Mouse (Mus musculus): ENCODE measurements at regions not wholly inside any gene's neighbourhood (a gene's known extent, or its start where the extent isn't known, plus 50 kb on each side); places are given as distances from the start of the nearest gene placed in this dataset.

DNA sequence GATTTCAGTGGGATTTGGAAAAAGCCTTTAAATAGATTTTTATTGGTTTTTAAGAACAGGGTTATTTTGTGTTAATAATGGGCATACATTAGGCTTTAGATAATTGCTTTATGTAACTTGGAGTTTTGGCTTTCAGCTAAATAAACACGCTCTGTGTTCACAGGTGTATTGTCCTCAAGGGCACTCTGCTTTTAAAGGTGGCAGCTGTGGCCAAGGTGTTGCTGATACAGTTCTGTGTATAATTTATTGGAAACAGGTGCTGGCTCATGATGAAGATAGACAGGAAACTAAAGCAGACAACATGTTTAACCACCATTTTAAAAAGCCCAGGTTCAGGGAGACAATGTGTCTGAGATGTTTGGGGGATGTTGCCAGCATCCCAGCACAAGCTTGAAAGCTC is 242.3 kb upstream of the Lrtm1 start:
- no peak for DNase-seq (ENCODE audit: low spot score)

DNA sequence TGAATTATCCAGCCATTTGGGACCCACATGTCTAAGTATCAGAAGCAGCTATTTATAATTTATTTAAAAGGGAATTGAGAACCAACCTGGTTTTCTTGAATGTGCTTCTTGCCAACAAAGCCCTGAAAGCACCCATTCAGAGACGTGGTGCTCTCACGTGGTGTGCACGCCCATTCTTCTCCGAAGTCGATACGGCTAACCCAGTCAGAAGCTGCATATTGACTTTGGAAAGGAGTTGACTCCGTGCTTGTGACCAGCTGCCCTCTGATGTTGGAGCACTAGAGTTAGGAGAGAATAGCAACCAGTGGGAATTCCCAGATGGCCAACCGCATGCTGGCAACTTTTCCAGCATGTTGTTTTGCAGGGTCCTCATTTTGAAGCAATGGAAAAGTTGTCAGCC is 240.2 kb upstream of the Lrtm1 start:
- DNase-seq (ENCODE audit: low spot score) = no peak

DNA sequence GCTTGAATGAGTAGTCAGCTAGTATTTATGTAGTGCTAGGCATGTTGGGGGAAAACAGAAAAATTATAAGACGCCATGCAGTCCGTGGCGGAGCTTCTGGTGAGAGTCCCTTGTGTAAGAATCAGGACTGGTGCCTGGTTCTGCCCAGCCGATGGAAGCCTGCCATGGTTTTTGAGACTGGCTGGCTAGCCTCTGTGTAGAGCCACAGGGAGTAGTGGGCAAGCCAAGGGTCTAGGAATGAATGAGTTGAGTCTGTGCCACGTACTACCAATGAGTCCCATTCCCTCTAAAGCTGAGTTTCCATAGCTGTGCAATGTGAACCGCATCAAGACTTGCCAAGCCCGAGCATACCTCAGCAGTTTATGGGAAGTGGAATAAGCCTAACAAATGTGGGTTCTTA is 236.3 kb upstream of the Lrtm1 start:
- DNase-seq (ENCODE audit: low spot score) = no peak

DNA sequence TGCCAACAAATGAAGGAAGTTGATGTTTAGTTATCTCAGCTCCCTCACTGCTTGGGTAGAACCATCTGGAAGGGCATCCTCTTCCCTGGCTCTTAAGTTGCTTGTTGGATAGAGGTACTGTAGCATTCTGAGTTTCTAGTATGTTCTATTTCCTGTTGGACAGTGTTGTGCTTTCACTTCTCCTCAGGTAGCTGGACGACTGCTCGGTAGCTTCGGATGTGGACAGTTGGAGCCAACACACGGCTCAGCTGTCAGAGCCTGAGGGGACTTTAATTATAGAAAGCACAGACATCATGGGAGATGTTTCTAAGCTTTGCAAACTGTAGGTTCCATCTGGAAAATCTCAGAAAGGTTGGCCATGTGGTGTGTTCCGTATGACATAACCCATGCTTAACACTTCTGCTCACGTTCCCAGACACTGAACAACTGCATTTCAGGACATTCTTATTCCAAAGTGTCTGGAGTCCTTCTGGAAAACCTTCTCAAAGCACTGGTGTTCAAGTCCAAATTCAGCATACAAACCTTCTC is 233.8 kb upstream of the Lrtm1 start:
- no peak for DNase-seq (ENCODE audit: low spot score)

DNA sequence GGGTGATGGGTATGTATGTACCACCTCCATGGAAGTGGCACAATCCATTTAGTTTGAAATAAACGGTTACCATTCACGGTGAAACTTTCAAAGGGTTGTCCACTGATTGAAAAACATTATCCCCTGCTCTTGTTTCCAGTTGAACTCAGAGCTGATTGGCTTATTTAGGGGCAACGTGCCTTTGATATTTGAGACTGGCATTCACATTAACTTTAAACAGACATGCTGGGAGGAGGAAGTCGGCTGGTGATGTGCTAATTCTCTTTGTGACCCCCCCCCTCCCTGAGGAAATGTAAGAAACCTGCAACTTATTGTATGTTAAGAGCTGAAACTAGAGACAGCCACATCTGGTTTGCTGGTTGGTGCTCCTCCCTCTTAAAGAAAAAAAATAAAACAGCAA is 219.7 kb upstream of the Lrtm1 start:
- DNase-seq (ENCODE audit: low spot score) = no peak

DNA sequence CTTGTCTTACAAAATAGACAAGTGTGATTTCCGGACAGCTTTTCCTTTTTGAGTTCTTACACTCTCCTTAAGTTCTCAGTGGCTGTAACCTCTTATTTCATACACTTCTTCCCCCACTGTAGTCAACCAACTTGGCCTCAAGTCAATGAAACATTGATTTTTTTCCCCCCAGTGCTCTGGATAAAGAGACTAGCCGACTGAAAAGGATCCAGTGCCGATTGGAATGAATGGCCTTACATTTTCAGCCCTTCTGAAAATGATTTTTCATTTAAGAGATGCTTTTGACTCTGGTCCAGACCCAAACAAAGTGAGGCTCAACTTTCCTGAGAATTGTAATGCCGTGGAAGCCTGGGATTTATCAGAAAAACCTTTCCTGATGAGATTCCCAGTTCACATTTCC is 216.3 kb upstream of the Lrtm1 start:
- DNase-seq (ENCODE audit: low spot score) = no peak

DNA sequence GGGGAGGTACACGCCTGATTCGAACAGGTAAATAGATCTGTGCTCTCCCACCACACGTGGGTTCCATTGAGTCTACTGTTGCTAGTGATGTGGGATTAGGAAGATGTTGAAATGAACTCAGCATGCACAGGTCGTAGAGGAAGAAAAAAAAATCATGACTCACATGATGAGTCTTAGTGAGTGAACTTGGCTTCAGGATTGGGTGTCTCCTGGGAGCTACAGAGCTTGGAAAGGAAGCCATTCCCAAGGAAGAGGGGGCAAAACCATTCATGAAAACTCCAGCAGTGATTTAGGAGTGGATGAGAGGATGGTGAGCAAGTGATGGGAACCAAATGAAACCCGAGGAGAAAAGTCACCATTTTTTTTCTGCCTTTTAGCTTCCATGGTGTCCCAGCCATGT is 215.9 kb upstream of the Lrtm1 start:
- DNase-seq (ENCODE audit: low spot score) = no peak

DNA sequence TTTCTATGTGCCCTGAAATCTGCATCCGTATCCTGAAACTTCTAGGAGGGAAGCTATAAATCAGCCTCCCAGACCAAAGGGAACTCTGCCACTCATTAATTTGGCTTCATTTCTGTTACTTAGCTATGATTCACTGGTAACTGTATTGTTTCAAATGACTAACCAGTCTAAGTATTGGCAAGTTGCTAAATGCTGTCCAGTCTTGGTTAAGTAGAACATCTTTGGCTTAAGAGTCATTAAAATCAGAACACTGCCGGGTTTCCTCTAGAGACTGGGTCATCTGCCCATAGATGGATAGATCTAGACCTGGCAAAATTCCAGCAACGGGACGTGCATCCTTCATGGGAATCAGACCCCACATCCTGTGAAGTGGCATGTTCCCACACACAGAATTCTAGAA is 209.9 kb upstream of the Lrtm1 start:
- no peak for DNase-seq (ENCODE audit: low spot score)

DNA sequence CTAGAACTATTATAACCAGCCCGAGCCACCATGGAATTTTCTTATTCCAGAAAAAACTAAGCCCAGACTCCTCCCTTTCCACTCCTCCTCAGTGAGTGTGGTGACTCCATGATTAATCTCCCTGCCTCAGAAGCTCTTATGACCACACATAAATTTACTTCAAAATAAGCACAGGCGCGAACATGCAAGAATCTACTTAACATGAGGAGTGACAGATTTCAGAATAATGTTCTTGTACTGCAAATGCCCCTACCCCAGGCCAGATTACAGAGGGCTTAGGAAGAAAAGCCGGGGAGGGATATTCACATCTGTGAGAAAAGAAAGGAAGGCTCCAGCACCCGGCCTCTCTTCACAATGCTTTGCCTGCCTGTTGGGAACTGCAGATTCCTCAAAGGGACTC is 208.7 kb upstream of the Lrtm1 start:
- DNase-seq (ENCODE audit: low spot score) = no peak

DNA sequence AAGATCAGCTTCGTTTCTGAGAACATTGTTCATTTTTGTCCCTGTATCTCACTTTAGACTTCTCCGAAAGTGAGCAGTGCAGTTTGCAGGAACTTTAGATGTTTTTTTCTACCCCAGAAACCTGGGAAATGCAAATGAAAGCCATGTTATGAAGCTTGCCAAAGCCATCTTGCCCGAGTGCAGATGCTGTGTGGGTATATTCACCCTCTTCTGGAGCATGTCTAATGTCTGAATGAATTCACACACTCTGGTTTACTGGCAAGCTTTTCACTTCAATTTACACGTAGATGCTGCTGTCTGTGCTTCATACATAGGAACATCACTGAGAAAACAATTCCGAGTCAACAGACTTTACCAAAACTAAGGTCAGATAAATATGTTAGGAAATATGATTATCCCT is 197.0 kb upstream of the Lrtm1 start:
- no peak for DNase-seq (ENCODE audit: low spot score)

DNA sequence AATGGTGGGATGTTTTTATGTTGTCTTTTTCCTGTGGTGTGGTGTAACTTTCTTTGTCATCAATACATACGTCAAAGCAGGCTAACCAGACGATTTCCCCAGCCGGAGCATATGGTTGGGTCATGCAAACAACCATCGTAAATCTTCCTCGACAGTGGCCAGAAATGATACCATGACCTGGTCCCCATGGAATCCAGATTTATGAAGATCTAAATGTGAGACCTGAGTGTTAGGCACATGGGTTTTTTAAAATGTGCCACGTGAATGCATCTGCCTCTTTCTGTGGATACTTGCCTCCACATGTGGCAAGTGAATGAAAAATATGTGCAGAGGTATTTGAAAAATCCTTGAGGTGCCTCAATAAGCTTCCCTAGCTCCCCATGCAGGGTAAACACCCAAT is 190.8 kb upstream of the Lrtm1 start:
- DNase-seq (ENCODE audit: low spot score) = no peak

DNA sequence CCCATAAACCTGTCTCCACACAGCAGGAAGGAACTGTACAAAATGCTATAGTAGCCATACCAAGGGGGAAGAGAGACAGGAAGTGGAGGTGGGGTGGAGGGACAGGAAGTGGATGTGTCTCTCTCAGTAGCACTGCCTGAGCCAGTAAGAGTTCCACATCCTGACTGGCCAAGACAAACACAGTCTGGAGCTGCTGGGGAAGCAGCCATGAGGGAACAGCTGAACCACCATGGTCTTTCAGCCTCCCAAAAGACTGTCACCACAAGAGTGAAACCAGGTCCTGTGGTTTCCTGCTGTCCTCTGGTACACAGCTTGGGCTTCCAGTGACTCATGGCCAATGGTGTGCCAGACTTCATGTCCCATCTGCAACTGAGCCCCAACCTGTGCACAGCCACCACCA is 180.9 kb upstream of the Lrtm1 start:
- no peak for DNase-seq (ENCODE audit: low spot score)

DNA sequence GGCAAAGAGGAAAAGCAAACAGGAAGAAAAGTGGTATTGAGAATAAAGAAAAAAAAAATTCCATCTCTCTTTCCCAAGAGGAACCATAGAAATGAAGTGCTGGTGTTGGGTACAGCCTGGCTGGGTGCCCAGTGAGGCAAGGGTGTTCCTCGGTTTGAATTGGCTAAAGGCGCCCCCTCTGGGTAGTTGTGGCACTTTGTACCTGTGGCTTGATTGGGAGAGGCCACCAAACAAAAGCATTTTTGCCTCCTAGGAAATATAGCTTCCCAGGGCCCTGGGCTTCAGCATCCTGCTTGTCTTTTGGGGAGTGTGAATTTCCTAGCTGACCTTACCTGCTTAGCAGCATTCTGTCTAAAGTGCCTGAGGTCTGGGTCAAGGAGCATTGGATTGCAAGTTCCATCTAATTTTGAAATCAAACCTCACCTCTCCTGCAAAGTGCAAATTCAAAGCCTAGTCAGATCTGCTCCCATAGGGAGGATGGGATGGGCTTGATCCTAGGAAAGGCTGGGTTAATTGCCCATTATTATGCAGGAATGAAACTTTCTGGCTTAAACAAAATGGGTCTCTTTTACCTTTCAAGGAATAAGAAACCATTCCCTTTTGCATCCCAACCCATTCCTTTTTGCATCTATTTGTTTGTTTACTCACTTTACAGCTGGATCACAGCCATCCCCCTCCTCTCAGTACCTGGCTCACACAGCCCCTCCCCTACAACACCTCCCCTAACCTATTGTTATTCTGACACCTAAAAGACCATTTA is 169.0 kb upstream of the Lrtm1 start:
- DNase-seq (ENCODE audit: low spot score) = peak; percentile 45
